Mouse (Mus musculus) erythroblast, embryonic 14.5 days (primary cell): ENCODE data around the gene Celf2. TPM values are rescaled to one million over a fixed set of nuclear protein-coding genes. Genes with fewer than 3 reads are reported as not detected.

Experiments
- H3K27me3 ChIP-seq: 2 replicates; pipeline ENCODE4 v1.6.1; 2012; ENCODE audit warnings: inconsistent platforms; ENCODE audit not compliant: control insufficient read depth
- H3K36me3 ChIP-seq: 2 replicates; pipeline ENCODE4 v1.6.1; 2012; ENCODE audit warnings: mild to moderate bottlenecking, inconsistent platforms; ENCODE audit not compliant: control insufficient read depth
- H3K4me1 ChIP-seq: 2 replicates; pipeline ENCODE4 v1.6.1; 2012; ENCODE audit warnings: inconsistent platforms; ENCODE audit not compliant: control insufficient read depth
- H3K4me3 ChIP-seq: replicated peaks from 2 replicates; pipeline ENCODE3; 2012; ENCODE audit warnings: moderate library complexity, mild to moderate bottlenecking, inconsistent platforms
- H3K9me3 ChIP-seq: 2 replicates; pipeline ENCODE4 v1.6.1; 2012; ENCODE audit warnings: low read length, inconsistent platforms, mixed read lengths; ENCODE audit not compliant: control insufficient read depth
- GATA1 ChIP-seq: IDR thresholded peaks from 2 replicates; pipeline ENCODE4 v1.6.1; 2012; ENCODE audit warnings: low read length, inconsistent platforms, mixed read lengths
- TAL1 ChIP-seq: IDR thresholded peaks from 3 replicates; pipeline ENCODE4 v1.6.1; 2012; ENCODE audit warnings: low read length, inconsistent platforms, mixed read lengths
- polyA plus RNA-seq: library from polyadenylated mRNA; stranded (reverse); fragments of >175 nt; gene quantifications from 2 replicates; pipeline ENCODE4 v1.2.3, GENCODE M21; 2012

Celf2 gene
- polyA plus RNA-seq, 1 experiment, result under 0.01 TPM

GRCm38 (mm10) chr2:6762381-6762780, 747.0 kb downstream of the Celf2 start:
- Histone ChIP-seq H3K4me1 (no peaks in the 10 kb centered on the region), H3K27me3 (no peaks in the 10 kb centered on the region), H3K4me3 (no peak overlapping the region), H3K9me3 (no peaks in the 10 kb centered on the region), H3K36me3 (no peaks in the 10 kb centered on the region)
- TF ChIP-seq TAL1, result no peak
- no peak for TF ChIP-seq GATA1

GRCm38 (mm10) chr2:6743173-6743572, 766.2 kb downstream of the Celf2 start:
- TF ChIP-seq TAL1, result no peak
- TF ChIP-seq GATA1, result no peak
- Histone ChIP-seq H3K4me1 (no peaks in the 10 kb centered on the region), H3K4me3 (no peak overlapping the region), H3K9me3 (no peaks in the 10 kb centered on the region), H3K36me3 (no peaks in the 10 kb centered on the region), H3K27me3 (no peaks in the 10 kb centered on the region)

GRCm38 (mm10) chr2:6739998-6740668, 769.2 kb downstream of the Celf2 start:
- no peak overlapping the region for H3K4me3 ChIP-seq
- no peaks in the 10 kb centered on the region for H3K27me3 ChIP-seq
- no peaks in the 10 kb centered on the region for H3K36me3 ChIP-seq
- TF ChIP-seq TAL1 (no peak), GATA1 (no peak)
- no peaks in the 10 kb centered on the region for H3K9me3 ChIP-seq
- H3K4me1 ChIP-seq, result no peaks in the 10 kb centered on the region

- Histone ChIP-seq H3K36me3 (no peaks in the 10 kb centered on the region), H3K9me3 (no peaks in the 10 kb centered on the region), H3K4me1 (no peaks in the 10 kb centered on the region), H3K4me3 (no peak overlapping the region), H3K27me3 (no peaks in the 10 kb centered on the region)
- TF ChIP-seq GATA1, result no peak
- no peak for TF ChIP-seq TAL1
These were observed 777.3 kb downstream of the Celf2 start for GRCm38 (mm10) chr2:6732026-6732425.

GRCm38 (mm10) chr2:6730860-6731259, 778.5 kb downstream of the Celf2 start:
- no peaks in the 10 kb centered on the region for H3K36me3 ChIP-seq
- no peaks in the 10 kb centered on the region for H3K4me1 ChIP-seq
- H3K9me3 ChIP-seq, result no peaks in the 10 kb centered on the region
- H3K4me3 ChIP-seq, result no peak overlapping the region
- TF ChIP-seq TAL1 (no peak), GATA1 (no peak)
- no peaks in the 10 kb centered on the region for H3K27me3 ChIP-seq

- H3K27me3 ChIP-seq, result no peaks in the 10 kb centered on the region
- H3K36me3 ChIP-seq, result no peaks in the 10 kb centered on the region
- H3K4me1 ChIP-seq, result no peaks in the 10 kb centered on the region
- H3K9me3 ChIP-seq, result no peaks in the 10 kb centered on the region
- TF ChIP-seq TAL1 (no peak), GATA1 (no peak)
- no peak overlapping the region for H3K4me3 ChIP-seq
These were observed 779.4 kb downstream of the Celf2 start for GRCm38 (mm10) chr2:6729984-6730383.

GRCm38 (mm10) chr2:6728840-6729252, 780.5 kb downstream of the Celf2 start:
- Histone ChIP-seq H3K4me1 (no peaks in the 10 kb centered on the region), H3K9me3 (no peaks in the 10 kb centered on the region), H3K27me3 (no peaks in the 10 kb centered on the region), H3K4me3 (no peak overlapping the region), H3K36me3 (no peaks in the 10 kb centered on the region)
- no peak for TF ChIP-seq GATA1
- no peak for TF ChIP-seq TAL1

- Histone ChIP-seq H3K9me3 (no peaks in the 10 kb centered on the region), H3K4me1 (no peaks in the 10 kb centered on the region), H3K36me3 (no peaks in the 10 kb centered on the region), H3K4me3 (no peak overlapping the region), H3K27me3 (no peaks in the 10 kb centered on the region)
- TF ChIP-seq GATA1 (no peak), TAL1 (no peak)
These were observed 782.0 kb downstream of the Celf2 start for GRCm38 (mm10) chr2:6727366-6727765.

- no peak for TF ChIP-seq GATA1
These were observed 783.3 kb downstream of the Celf2 start for GRCm38 (mm10) chr2:6726071-6726470.

GRCm38 (mm10) chr2:6723602-6724001, 785.8 kb downstream of the Celf2 start:
- H3K36me3 ChIP-seq, result no peaks in the 10 kb centered on the region
- no peak for TF ChIP-seq GATA1
- no peak for TF ChIP-seq TAL1
- peaks cover 2% of the 10 kb centered on the region for H3K4me1 ChIP-seq
- peaks cover 13% of the 10 kb centered on the region for H3K27me3 ChIP-seq
- no peak overlapping the region for H3K4me3 ChIP-seq
- no peaks in the 10 kb centered on the region for H3K9me3 ChIP-seq

More at GRCm38 (mm10) chr2:6726071-6726470, 783.3 kb downstream of the Celf2 start:
- Histone ChIP-seq H3K36me3 (no peaks in the 10 kb centered on the region), H3K27me3 (peaks cover 7% of the 10 kb centered on the region), H3K4me3 (no peak overlapping the region), H3K9me3 (no peaks in the 10 kb centered on the region), H3K4me1 (peaks cover 2% of the 10 kb centered on the region)
